Mouse (Mus musculus): ENCODE data around the gene Gm28043.

DNA sequence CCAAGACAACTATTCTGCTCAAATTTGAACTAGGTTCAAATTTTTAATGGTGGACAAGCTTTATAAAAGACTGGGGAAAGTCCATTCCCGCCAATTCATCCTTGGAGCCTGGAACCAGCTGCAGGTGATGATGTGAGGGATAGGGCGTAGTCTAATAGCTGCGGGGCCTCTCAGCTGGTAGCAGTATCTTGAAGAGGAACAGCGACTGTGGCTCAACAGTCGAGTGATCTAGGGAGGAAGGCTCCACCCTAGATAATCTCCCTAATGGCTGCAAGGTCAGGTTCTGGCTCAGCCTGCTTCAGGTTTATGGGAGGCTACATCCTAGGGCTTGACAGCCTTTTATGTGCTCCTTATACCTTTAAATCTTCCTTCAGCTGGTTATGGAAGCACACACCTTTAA is 14.9 kb downstream of the Gm28043 start:
- TF ChIP-seq CTCF (IDR thresholded peaks at IDR 0.05; ENCODE audit: borderline replicate concordance, insufficient read depth, low read depth, low read length) (no peak), POLR2A (IDR thresholded peaks at IDR 0.05; ENCODE audit: borderline replicate concordance, insufficient read depth, low read length) (no peak)
